Mouse (Mus musculus) liver, adult 2 months (tissue): ENCODE results near the gene Chrne. TPM values are rescaled to one million over a fixed set of nuclear protein-coding genes. Genes with fewer than 3 reads are reported as not detected.
A peak's percentile ranks its signal among the peaks of the same experiment; 100 is the strongest.

Source experiments
- DNase-seq: peaks from one replicate; pipeline ENCODE4 v3.0.0-alpha.2; 2011; ENCODE audit warnings: low read depth, low spot score; ENCODE audit errors: extremely low read depth
- H3K27ac ChIP-seq: fragments of 200-500 bp; replicated peaks from 2 replicates; pipeline ENCODE4 v1.5.1; 2012; ENCODE audit warnings: low read depth, mild to moderate bottlenecking, control low read depth, inconsistent platforms, low read length; ENCODE audit not compliant: insufficient read depth
- H3K27me3 ChIP-seq: fragments of 200-500 bp; 2 replicates; pipeline ENCODE4 v1.6.1; 2012; ENCODE audit warnings: mild to moderate bottlenecking, moderate library complexity, low read length, inconsistent platforms; ENCODE audit not compliant: control insufficient read depth, insufficient read depth
- H3K36me3 ChIP-seq: fragments of 200-500 bp; 2 replicates; pipeline ENCODE4 v1.6.1; 2012; ENCODE audit warnings: low read length, inconsistent platforms; ENCODE audit not compliant: control insufficient read depth, insufficient read depth
- H3K4me1 ChIP-seq: fragments of 200-500 bp; 2 replicates; pipeline ENCODE4 v1.6.1; 2011; ENCODE audit warnings: low read length; ENCODE audit not compliant: control insufficient read depth, insufficient read depth
- H3K4me3 ChIP-seq: fragments of 200-500 bp; 2 replicates; pipeline ENCODE4 v1.5.1; 2011; ENCODE audit warnings: low read depth, mild to moderate bottlenecking, control low read depth, low read length, moderate library complexity; ENCODE audit not compliant: insufficient read depth
- H3K79me2 ChIP-seq: fragments of 200-500 bp; 2 replicates; pipeline ENCODE4 v1.6.1; 2012; ENCODE audit warnings: inconsistent platforms, mild to moderate bottlenecking, low read length, moderate library complexity; ENCODE audit not compliant: control insufficient read depth, insufficient read depth
- H3K9ac ChIP-seq: fragments of 200-500 bp; 2 replicates; pipeline ENCODE4 v1.6.1; 2012; ENCODE audit warnings: low read depth, mild to moderate bottlenecking, control low read depth, inconsistent platforms, low read length
- CTCF ChIP-seq: fragments of 200-500 bp; IDR thresholded peaks from 2 replicates; pipeline ENCODE4 v1.5.1; 2011; ENCODE audit warnings: low read depth, low read length, control low read depth
- POLR2A ChIP-seq: fragments of 200-500 bp; IDR thresholded peaks from 2 replicates; pipeline ENCODE4 v1.6.1; 2011; ENCODE audit warnings: low read length, control low read depth; ENCODE audit not compliant: insufficient read depth; ENCODE audit errors: extremely low read depth
- WGBS: fragments of 180-500 bp; shearing (Covaris S2); methylation state at CpG from one replicate; pipeline ENCODE4 v1.1.7; 2018; 5-methylcytosine and 5-hydroxymethylcytosine counted together
- polyA plus RNA-seq: library from polyadenylated mRNA; depleted of rRNA; stranded (reverse); fragments of >200 nt; gene quantifications from 2 replicates; pipeline ENCODE4 v1.2.3, GENCODE M21; 2012
- total RNA-seq: library from RNA; depleted of rRNA; stranded (reverse); fragments of >200 nt; gene quantifications from 2 replicates; pipeline ENCODE4 v1.2.3, GENCODE M21; 2014

Chrne gene
- total and polyA plus RNA-seq, 2 experiments = 0.09 to 1.3 TPM

DNA sequence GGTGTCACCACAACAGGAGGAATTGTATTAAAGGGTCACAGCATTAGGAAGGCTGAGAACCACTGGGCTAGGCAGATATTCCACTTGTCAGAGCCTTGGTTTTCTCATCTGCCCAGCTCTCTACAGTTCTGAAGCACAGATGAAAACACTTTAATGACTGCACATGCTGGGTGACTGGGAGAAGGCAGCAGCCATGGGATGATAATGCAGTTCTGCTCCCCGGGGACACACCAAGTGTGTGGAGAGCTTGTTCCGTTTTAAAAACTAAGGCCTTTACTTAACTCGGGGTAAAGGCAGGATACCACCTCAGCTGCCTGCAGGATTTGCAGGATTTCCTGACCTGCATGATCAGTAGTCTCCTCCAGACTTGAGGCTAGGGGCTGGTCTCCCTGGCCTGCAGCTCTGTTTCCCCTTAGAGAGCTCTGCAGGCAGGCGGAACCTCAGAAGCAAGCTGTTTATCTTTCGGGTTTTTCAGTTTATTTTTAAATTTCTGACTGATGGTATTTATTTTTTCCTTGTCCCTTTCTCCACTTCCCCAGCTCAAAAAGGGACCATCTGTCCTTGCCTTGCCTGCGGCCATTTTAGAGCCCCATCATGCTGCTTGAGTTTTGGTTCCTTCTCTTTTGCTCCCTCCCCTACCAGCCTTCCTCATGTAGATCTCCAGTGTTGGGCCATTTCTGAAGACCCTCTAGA, 35.8 kb downstream of the Chrne start:
- 65% methylated on average over 6 of the region's 6 CpGs for WGBS
- no peak for DNase-seq
- H3K36me3 ChIP-seq = no peaks in the 10 kb centered on the region
- peaks cover 24% of the 10 kb centered on the region for H3K4me1 ChIP-seq
- no peak overlapping the region for H3K9ac ChIP-seq
- no peak overlapping the region for H3K27ac ChIP-seq
- no peak overlapping the region for H3K4me3 ChIP-seq
- H3K27me3 ChIP-seq = no peaks in the 10 kb centered on the region
- H3K79me2 ChIP-seq = peaks cover 52% of the 10 kb centered on the region
- TF ChIP-seq POLR2A (no peak), CTCF (no peak)

GRCm38 (mm10) chr11:70582196-70582595, 36.8 kb downstream of the Chrne start:
- 37% methylated on average over 3 of the region's 3 CpGs for WGBS
- peaks cover 28% of the 10 kb centered on the region for H3K4me1 ChIP-seq

GRCm38 (mm10) chr11:70580921-70581320, 38.1 kb downstream of the Chrne start:
- peaks cover 22% of the 10 kb centered on the region for H3K4me1 ChIP-seq
- H3K36me3 ChIP-seq = no peaks in the 10 kb centered on the region
- TF ChIP-seq CTCF = no peak
- no peak for TF ChIP-seq POLR2A
- H3K27me3 ChIP-seq = no peaks in the 10 kb centered on the region
- no peak overlapping the region for H3K27ac ChIP-seq
- 78% methylated on average over 3 of the region's 3 CpGs for WGBS
- H3K4me3 ChIP-seq = no peak overlapping the region
- H3K79me2 ChIP-seq = peaks cover 51% of the 10 kb centered on the region
- no peak for DNase-seq
- H3K9ac ChIP-seq = no peak overlapping the region

More at GRCm38 (mm10) chr11:70582196-70582595, 36.8 kb downstream of the Chrne start:
- H3K36me3 ChIP-seq = no peaks in the 10 kb centered on the region
- no peak overlapping the region for H3K9ac ChIP-seq
- H3K4me3 ChIP-seq = no peak overlapping the region
- TF ChIP-seq CTCF = no peak
- no peak for TF ChIP-seq POLR2A
- H3K79me2 ChIP-seq = peaks cover 52% of the 10 kb centered on the region
- no peaks in the 10 kb centered on the region for H3K27me3 ChIP-seq
- H3K27ac ChIP-seq = no peak overlapping the region
- no peak for DNase-seq

- H3K27ac ChIP-seq = no peak overlapping the region
- no peaks in the 10 kb centered on the region for H3K36me3 ChIP-seq
- H3K79me2 ChIP-seq = peaks cover 47% of the 10 kb centered on the region
- DNase-seq = peak; percentile 45
- 14% methylated on average over 5 of the region's 5 CpGs for WGBS
- TF ChIP-seq POLR2A (no peak), CTCF (no peak)
- H3K27me3 ChIP-seq = no peaks in the 10 kb centered on the region
- H3K4me3 ChIP-seq = no peak overlapping the region
- peaks cover 21% of the 10 kb centered on the region for H3K4me1 ChIP-seq
- H3K9ac ChIP-seq = no peak overlapping the region
These were observed 38.7 kb downstream of the Chrne start for GRCm38 (mm10) chr11:70580358-70580720.

GRCm38 (mm10) chr11:70579710-70580357, 39.2 kb downstream of the Chrne start:
- WGBS = 76% methylated on average over 9 of the region's 9 CpGs
- no peak overlapping the region for H3K4me3 ChIP-seq
- H3K36me3 ChIP-seq = no peaks in the 10 kb centered on the region
- no peak overlapping the region for H3K27ac ChIP-seq
- no peak overlapping the region for H3K9ac ChIP-seq
- H3K27me3 ChIP-seq = no peaks in the 10 kb centered on the region
- TF ChIP-seq CTCF (no peak), POLR2A (no peak)
- H3K79me2 ChIP-seq = peaks cover 49% of the 10 kb centered on the region
- DNase-seq = no peak
- H3K4me1 ChIP-seq = peaks cover 21% of the 10 kb centered on the region

GRCm38 (mm10) chr11:70578962-70579361, 40.1 kb downstream of the Chrne start:
- no peak for TF ChIP-seq CTCF
- no peak for TF ChIP-seq POLR2A
- 84% methylated on average over 6 of the region's 6 CpGs for WGBS
- peaks cover 19% of the 10 kb centered on the region for H3K4me1 ChIP-seq

More at GRCm38 (mm10) chr11:70578962-70579361, 40.1 kb downstream of the Chrne start:
- Histone ChIP-seq H3K9ac (no peak overlapping the region), H3K36me3 (no peaks in the 10 kb centered on the region; the same call in 1 of the 2 replicates), H3K79me2 (peaks cover 46% of the 10 kb centered on the region), H3K27me3 (no peaks in the 10 kb centered on the region), H3K27ac (no peak overlapping the region), H3K4me3 (no peak overlapping the region)
- no peak for DNase-seq
